Mouse (Mus musculus) left cerebral cortex, postnatal 10 days (tissue): ENCODE measurements around the gene Gm13124. TPM values are rescaled to one million over a fixed set of nuclear protein-coding genes. Genes with fewer than 3 reads are reported as not detected.
"Not testable (repeated sequence)": the region's sequence is repeated elsewhere in the genome, so short reads cannot be mapped to it uniquely, and the experiment has no call there.

Source experiments
- DNase-seq, 2 experiments: peaks; one replicate each; pipeline ENCODE4 v3.0.0; 2021 to 2022; ENCODE audit warnings: low spot score in 2 of 2, mixed read lengths in 1 of 2; ENCODE audit errors: extremely low spot score in 1 of 2
- intact Hi-C: fragments of 180-260 bp; cut with DNase I; formaldehyde crosslinking; loops from one replicate; pipeline ENCODE4 v1.15.1; 2025
- total RNA-seq, 2 experiments: library from RNA; stranded (reverse); gene quantifications; 2 replicates each; pipeline ENCODE4 v1.2.3; 2021

Gene Gm13124
- not detected for total RNA-seq

DNA sequence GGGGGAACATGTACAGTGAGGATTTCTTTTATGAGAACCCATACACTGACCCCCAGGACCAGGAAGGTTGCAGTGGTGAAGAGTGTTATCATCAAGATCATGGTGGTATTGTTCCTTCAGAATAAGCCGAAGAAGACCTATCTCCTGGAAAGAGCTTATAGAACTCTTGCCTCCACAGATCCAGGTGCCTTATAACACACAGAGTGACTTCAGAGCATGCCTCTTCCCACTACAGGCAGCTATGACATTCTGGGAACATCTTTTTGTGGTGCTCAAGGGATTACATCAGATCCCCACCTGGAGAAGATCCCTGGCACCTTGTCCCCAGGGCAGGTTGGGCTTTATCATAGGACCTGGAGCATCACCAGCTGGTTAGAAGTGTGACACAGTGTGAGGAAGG lies at the start of gene Gm13124:
Gene Gm13124, minus strand, starts transcription at position 101 of the 400 bp plus-strand sequence.
- intact Hi-C loops, result no loop called here
- DNase-seq, result no peak

GRCm38 (mm10) chr4:144614586-144614985 lies 49.7 kb upstream of the Gm13124 start:
- no peak for DNase-seq
- intact Hi-C loops, result no loop called here

DNA sequence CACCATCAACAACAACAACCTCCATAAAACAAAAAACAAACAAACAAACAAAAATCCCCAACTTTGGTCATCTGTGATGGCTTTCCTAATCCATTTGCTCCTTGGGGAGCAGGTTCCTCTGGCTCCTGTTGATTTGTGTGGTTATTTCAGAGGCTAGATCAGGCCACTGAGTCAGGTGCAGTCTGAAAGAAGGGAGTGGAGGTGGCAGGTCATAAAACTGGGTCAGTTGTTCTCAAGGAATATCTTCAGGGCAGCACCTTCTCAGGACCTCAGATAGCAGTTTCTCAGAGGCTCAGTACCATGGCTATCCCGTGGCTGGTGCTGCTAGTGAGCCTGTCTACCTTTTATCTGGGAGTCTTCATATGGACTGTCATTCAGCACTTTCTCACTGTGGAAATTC lies 48.5 kb upstream of the Gm13124 start, which contains the start of gene Aadacl4:
Gene Aadacl4, plus strand, starts transcription at position 301 of the 400 bp plus-strand sequence.
- no peak for DNase-seq
- intact Hi-C loops, result no loop called here

DNA sequence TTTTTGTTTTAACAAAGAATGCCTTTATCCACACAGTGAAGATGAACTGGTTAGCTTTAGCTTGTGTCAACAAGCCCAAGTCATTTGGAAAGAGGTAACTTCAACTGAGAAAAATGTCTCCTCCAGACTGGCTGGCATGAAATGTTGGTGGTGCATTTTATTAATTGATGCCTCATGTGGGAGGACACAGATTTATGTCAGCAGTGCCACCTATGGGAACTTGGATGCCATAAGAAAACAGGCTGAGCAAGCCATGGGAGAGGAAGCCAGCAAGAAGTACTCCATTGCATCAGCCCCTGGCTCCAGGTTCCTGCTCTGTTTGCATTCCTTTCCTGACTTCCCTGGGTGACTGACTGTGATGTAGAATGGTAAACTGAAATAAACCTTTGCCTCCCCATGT lies 27.9 kb upstream of the Gm13124 start:
- intact Hi-C loops, result no loop called here
- DNase-seq, result no peak

DNA sequence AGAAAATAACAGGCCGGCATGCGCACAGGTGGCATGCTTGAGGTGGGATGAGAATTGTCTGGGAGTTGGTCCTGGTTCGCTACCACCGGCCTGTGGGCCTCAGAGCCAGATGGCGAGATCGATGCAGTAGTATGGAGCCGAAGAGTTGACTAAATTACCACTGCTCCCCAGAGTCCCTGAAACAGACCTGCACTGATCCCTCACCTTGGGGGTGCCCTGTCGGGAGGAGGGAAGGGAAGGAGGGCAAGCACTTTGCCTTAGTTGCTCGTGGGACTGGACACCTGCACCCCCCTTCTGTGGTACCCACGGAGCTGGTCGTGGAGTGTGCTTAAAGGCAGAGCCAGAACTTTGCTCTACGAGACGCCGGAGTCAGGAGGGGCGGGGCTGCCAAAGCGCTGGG lies 21.3 kb upstream of the Gm13124 start:
- intact Hi-C loops, DNase-seq: not testable (repeated sequence)

DNA sequence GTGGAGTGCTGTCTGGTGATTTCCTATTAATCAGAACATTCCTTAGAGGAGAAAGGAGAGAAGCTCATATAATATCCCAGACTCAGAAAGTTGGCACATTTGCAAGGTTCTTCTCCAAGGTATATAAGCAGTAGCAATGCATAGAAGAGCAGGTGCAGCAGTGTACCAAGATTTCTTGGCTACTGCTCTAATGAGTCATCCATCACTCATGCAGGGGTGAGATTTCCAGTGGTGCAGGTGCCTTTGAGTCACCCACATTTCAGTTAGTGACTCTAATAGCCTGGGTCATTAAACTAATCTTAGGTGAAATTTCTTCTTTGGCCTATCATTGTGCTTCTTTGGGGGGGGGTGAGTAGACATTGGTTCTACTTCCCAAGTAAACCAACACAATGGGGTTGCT lies 2.8 kb upstream of the Gm13124 start:
- no peak for DNase-seq
- intact Hi-C loops, result no loop called here

- intact Hi-C loops, result no loop called here
- DNase-seq, result no peak
Measured at GRCm38 (mm10) chr4:144561205-144561604, 3.7 kb downstream of the Gm13124 start.

- intact Hi-C loops, result no loop called here
Measured at GRCm38 (mm10) chr4:144559792-144560191, 5.1 kb downstream of the Gm13124 start.

GRCm38 (mm10) chr4:144551156-144551555 lies 13.8 kb downstream of the Gm13124 start:
- intact Hi-C loops, result no loop called here
- no peak for DNase-seq

More at GRCm38 (mm10) chr4:144559792-144560191, 5.1 kb downstream of the Gm13124 start:
- no peak for DNase-seq

- DNase-seq, intact Hi-C loops: not testable (repeated sequence)
Measured at GRCm38 (mm10) chr4:144545339-144545738, 19.6 kb downstream of the Gm13124 start.

GRCm38 (mm10) chr4:144544689-144545088 lies 20.2 kb downstream of the Gm13124 start:
- intact Hi-C loops, result no loop called here
- no peak for DNase-seq

- DNase-seq, result no peak
- intact Hi-C loops, result no loop called here
Measured at GRCm38 (mm10) chr4:144519522-144519921, 45.4 kb downstream of the Gm13124 start, which contains the start of gene 9430007A20Rik. TSS of gene 9430007A20Rik (plus strand) at chr4:144519822.

- DNase-seq, result no peak
- intact Hi-C loops, result no loop called here
Measured at GRCm38 (mm10) chr4:144506518-144506917, 58.4 kb downstream of the Gm13124 start.

Other genes with a start within 250 kb of the Gm13124 start
- not detected for gene Gm13128, start 234.9 kb downstream of the Gm13124 start, total RNA-seq
- gene Gm13119, start 207.2 kb downstream of the Gm13124 start, total RNA-seq, result not detected
- not detected for gene Pramef20, start 187.2 kb downstream of the Gm13124 start, total RNA-seq
- not detected for gene Pramef12, start 156.7 kb downstream of the Gm13124 start, total RNA-seq
- not detected for gene 1700012P22Rik, start 126.4 kb downstream of the Gm13124 start, total RNA-seq
- not detected for gene Gm9944, start 111.8 kb downstream of the Gm13124 start, total RNA-seq
- gene Aadacl3, start 101.4 kb downstream of the Gm13124 start, total RNA-seq, result not detected
- not detected for gene 9430007A20Rik, start 45.3 kb downstream of the Gm13124 start, total RNA-seq
- gene Aadacl4, start 48.6 kb upstream of the Gm13124 start, total RNA-seq, result not detected
- not detected for gene Gm436, start 121.2 kb upstream of the Gm13124 start, total RNA-seq
- gene Gm13178, start 156.3 kb upstream of the Gm13124 start, total RNA-seq, result not detected
- not detected for gene Gm438, start 221.4 kb upstream of the Gm13124 start, total RNA-seq